Mouse (Mus musculus) embryonic facial prominence, embryonic 14.5 days (tissue): ENCODE measurements around the gene Cldn6. TPM values are rescaled to one million over a fixed set of nuclear protein-coding genes. Genes with fewer than 3 reads are reported as not detected.

Source experiments
- ATAC-seq: fragments of 200-750 bp; cut with Nextera tagmentation; 2 replicates; pipeline ENCODE4 v1.8.0; 2017; ENCODE audit warnings: low read depth, moderate number of reproducible peaks, moderate TSS enrichment
- DNase-seq: peaks from one replicate; pipeline ENCODE4 v3.0.0-alpha.2; 2015; ENCODE audit warnings: low spot score
- H3K27ac ChIP-seq: fragments of 300-500 bp; sonication (generic); replicated peaks from 2 replicates; pipeline ENCODE4 v1.5.1; 2014; ENCODE audit warnings: low read depth, mild to moderate bottlenecking, low read length, moderate library complexity
- H3K27me3 ChIP-seq: fragments of 300-500 bp; sonication (generic); replicated peaks from 2 replicates; pipeline ENCODE4 v1.6.1; 2014; ENCODE audit warnings: low read length; ENCODE audit not compliant: control insufficient read depth, insufficient read depth
- H3K36me3 ChIP-seq: fragments of 300-500 bp; sonication (generic); 2 replicates; pipeline ENCODE4 v1.6.1; 2014; ENCODE audit warnings: low read length, mixed read lengths; ENCODE audit not compliant: control insufficient read depth, insufficient read depth
- H3K4me1 ChIP-seq: fragments of 300-500 bp; sonication (generic); 2 replicates; pipeline ENCODE4 v1.6.1; 2014; ENCODE audit warnings: antibody characterized with exemption, low read length; ENCODE audit not compliant: control insufficient read depth, insufficient read depth
- H3K4me2 ChIP-seq: fragments of 300-500 bp; sonication (generic); 2 replicates; pipeline ENCODE4 v1.6.1; 2014; ENCODE audit warnings: low read depth, mild to moderate bottlenecking, low read length, moderate library complexity, mixed read lengths
- H3K4me3 ChIP-seq: fragments of 300-500 bp; sonication (generic); 2 replicates; pipeline ENCODE4 v1.5.1; 2014; ENCODE audit warnings: low read depth, mild to moderate bottlenecking, low read length
- H3K9ac ChIP-seq: fragments of 300-500 bp; sonication (generic); 2 replicates; pipeline ENCODE4 v1.6.1; 2014; ENCODE audit warnings: low read depth, mild to moderate bottlenecking, low read length, moderate library complexity, mixed read lengths
- H3K9me3 ChIP-seq: fragments of 300-500 bp; sonication (generic); 2 replicates; pipeline ENCODE4 v1.6.1; 2016; ENCODE audit warnings: low read length; ENCODE audit not compliant: control insufficient read depth
- WGBS: fragments of 180-500 bp; shearing (Covaris S2); extraction: QIAGEN DNeasy Blood & Tissue Kit; methylation state at CpG from one replicate; pipeline ENCODE4 v1.1.7; 2014; 5-methylcytosine and 5-hydroxymethylcytosine counted together
- polyA plus RNA-seq: library from polyadenylated mRNA; unstranded; fragments of >200 nt; fragmentation: Nextera tagmentation; extraction: Ambion mirVana; gene quantifications from 2 replicates; pipeline ENCODE4 v1.2.1, GENCODE M21; 2014

The Cldn6 gene
- polyA plus RNA-seq, 1 experiment from 2014 or later = 17.0 TPM

- no peak for ATAC-seq
- Histone ChIP-seq H3K27me3 (peaks cover 6% of the 10 kb centered on the region; the same call in 1 of the 2 replicates), H3K4me3 (no peak overlapping the region), H3K9me3 (no peaks in the 10 kb centered on the region), H3K9ac (no peak overlapping the region), H3K4me2 (no peak overlapping the region), H3K4me1 (peaks cover 25% of the 10 kb centered on the region), H3K36me3 (peaks cover 38% of the 10 kb centered on the region), H3K27ac (no peak overlapping the region)
- no peak for DNase-seq
- WGBS = 100% methylated on average over 3 of the region's 3 CpGs
Observed at GRCm38 (mm10) chr17:23671519-23671918, 7.5 kb upstream of the Cldn6 start.

GRCm38 (mm10) chr17:23672761-23673160, 6.3 kb upstream of the Cldn6 start:
- Histone ChIP-seq H3K9ac (no peak overlapping the region), H3K4me3 (peak overlapping the region; percentile 60), H3K9me3 (no peaks in the 10 kb centered on the region), H3K27ac (no peak overlapping the region), H3K36me3 (peaks cover 27% of the 10 kb centered on the region), H3K4me2 (peak overlapping the region; percentile 97), H3K4me1 (peaks cover 30% of the 10 kb centered on the region), H3K27me3 (peaks cover 11% of the 10 kb centered on the region; the same call in 1 of the 2 replicates)
- ATAC-seq (no peak), DNase-seq (no peak)
- WGBS = 62% methylated on average over 3 of the region's 3 CpGs

- WGBS = under 1% methylated on average over 39 of the region's 45 CpGs
- Histone ChIP-seq H3K36me3 (peaks cover 21% of the 10 kb centered on the region), H3K4me2 (peak within 1 kb of the TSS; percentile 97), H3K27ac (peak within 1 kb of the TSS; percentile 77), H3K4me1 (peaks cover 30% of the 10 kb centered on the region), H3K9ac (peak within 1 kb of the TSS; percentile 63), H3K9me3 (no peaks in the 10 kb centered on the region), H3K4me3 (peak within 1 kb of the TSS; percentile 60), H3K27me3 (peaks cover 17% of the 10 kb centered on the region)
- ATAC-seq (peak; percentile 95), DNase-seq (peak; percentile 99)
Observed at GRCm38 (mm10) chr17:23673424-23674073, 5.5 kb upstream of the Cldn6 start, which contains the start of the genes Hcfc1r1 and Thoc6. TSS of gene Hcfc1r1 (plus strand) at chr17:23673596. TSS of gene Thoc6 (minus strand) at chr17:23673882.

DNA sequence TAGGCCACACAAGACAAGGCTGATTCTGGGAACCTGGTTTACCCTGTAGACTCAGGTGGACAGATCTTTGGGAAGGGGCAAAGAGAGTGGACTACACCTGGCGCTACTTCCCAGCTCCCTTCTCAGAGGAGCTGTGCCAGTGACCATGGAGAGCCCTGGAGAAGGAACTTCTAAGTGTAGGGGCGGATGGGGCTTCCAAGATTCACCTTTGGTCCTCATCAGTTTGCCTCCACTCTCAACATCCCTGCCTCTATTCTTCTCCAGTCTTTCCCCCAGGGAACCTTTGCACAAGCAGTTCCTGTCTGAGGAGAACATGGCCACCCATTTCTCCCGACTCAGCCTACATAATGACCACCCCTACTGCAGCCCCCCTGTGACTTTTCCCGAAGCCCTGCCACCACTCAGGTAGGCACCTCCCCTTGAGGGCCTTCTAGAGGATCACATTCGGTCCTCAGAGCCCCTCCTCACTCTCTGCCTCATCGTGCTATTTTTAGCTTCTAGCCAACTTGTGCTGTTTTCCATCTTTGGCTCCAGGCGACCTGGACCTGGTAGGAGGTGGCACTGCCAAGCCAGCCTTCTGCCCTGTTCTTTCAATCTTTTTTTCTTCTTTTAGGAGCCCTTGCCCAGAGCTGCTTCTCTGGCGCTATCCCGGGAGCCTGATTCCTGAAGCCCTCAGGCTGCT, 4.6 kb upstream of the Cldn6 start:
- 30% methylated on average over 9 of the region's 9 CpGs for WGBS
- H3K9ac ChIP-seq = peak overlapping the region; percentile 63
- DNase-seq (no peak), ATAC-seq (no peak)
- peaks cover 26% of the 10 kb centered on the region for H3K27me3 ChIP-seq
- H3K4me2 ChIP-seq = peak overlapping the region; percentile 97
- peaks cover 30% of the 10 kb centered on the region for H3K4me1 ChIP-seq
- no peaks in the 10 kb centered on the region for H3K9me3 ChIP-seq
- peak overlapping the region; percentile 33; the same call in 1 of the 2 replicates for H3K27ac ChIP-seq
- H3K4me3 ChIP-seq = peak overlapping the region; percentile 60
- peaks cover 13% of the 10 kb centered on the region for H3K36me3 ChIP-seq

GRCm38 (mm10) chr17:23675127-23675526, 3.9 kb upstream of the Cldn6 start:
- no peaks in the 10 kb centered on the region for H3K9me3 ChIP-seq
- DNase-seq = no peak
- H3K4me2 ChIP-seq = peak overlapping the region; percentile 97
- peak overlapping the region; percentile 60 for H3K4me3 ChIP-seq
- 38% methylated on average over 5 of the region's 5 CpGs for WGBS
- H3K9ac ChIP-seq = peak overlapping the region; percentile 63; the same call in 1 of the 2 replicates
- peaks cover 6% of the 10 kb centered on the region for H3K36me3 ChIP-seq
- H3K27ac ChIP-seq = 0 out of 2 replicates have a peak overlapping the region, but pooled peaks have one; percentile 1
- peaks cover 30% of the 10 kb centered on the region for H3K4me1 ChIP-seq
- ATAC-seq = no peak
- peaks cover 33% of the 10 kb centered on the region for H3K27me3 ChIP-seq

DNA sequence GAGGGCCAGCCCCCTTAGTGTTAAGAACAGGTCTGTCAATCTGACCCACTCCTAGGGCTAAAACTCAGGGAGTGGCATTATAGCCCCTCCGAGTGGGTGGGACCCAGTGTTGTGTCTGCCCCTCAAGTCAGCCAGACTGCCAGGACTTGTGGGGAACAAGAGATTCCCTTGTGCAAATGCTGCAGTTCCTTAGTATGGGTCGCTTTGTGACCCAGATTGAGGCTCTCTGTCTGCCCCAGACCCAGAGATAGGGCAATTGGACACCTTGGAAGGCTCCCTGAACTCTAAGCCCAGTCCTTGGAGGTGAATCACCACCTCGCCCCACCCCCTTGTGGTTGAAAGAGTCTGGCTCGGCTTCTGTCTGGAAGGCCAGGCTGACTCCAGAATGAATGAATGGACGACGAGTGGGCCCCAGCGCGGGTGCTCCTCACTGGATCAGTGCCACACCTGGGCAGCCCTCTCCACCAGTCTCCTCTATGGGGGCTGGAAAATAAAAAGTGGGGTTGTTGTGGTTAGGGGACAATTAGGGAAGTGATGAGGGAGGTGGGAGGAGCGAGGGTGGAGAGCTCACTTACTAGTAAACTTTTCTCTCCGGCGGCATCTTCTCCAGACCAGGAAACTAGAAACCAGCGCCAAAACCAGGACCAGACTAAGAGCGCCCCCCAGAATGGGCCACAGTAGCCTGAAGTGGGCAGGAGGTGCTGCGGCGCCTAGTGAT, 3.3 kb upstream of the Cldn6 start:
- peak overlapping the region; percentile 97 for H3K4me2 ChIP-seq
- no peaks in the 10 kb centered on the region for H3K36me3 ChIP-seq
- no peak overlapping the region for H3K27ac ChIP-seq
- DNase-seq = no peak
- peaks cover 30% of the 10 kb centered on the region for H3K4me1 ChIP-seq
- H3K4me3 ChIP-seq = peak overlapping the region; percentile 56
- no peaks in the 10 kb centered on the region for H3K9me3 ChIP-seq
- 11% methylated on average over 14 of the region's 15 CpGs for WGBS
- no peak for ATAC-seq
- peaks cover 39% of the 10 kb centered on the region for H3K27me3 ChIP-seq
- H3K9ac ChIP-seq = peak overlapping the region; percentile 62; the same call in 1 of the 2 replicates

- Histone ChIP-seq H3K36me3 (no peaks in the 10 kb centered on the region), H3K9ac (peak overlapping the region; percentile 62), H3K27me3 (peaks cover 47% of the 10 kb centered on the region), H3K4me1 (peaks cover 30% of the 10 kb centered on the region), H3K4me2 (peak overlapping the region; percentile 97), H3K4me3 (peak overlapping the region; percentile 56), H3K9me3 (no peaks in the 10 kb centered on the region), H3K27ac (no peak overlapping the region)
- no peak for ATAC-seq
- WGBS = 0% methylated on average over 14 of the region's 37 CpGs
- DNase-seq = no peak
Observed at GRCm38 (mm10) chr17:23676473-23677031, 2.5 kb upstream of the Cldn6 start.

- H3K9me3 ChIP-seq = no peaks in the 10 kb centered on the region
- peak within 1 kb of the TSS; percentile 56 for H3K4me3 ChIP-seq
- no peaks in the 10 kb centered on the region for H3K36me3 ChIP-seq
- H3K4me2 ChIP-seq = peak within 1 kb of the TSS; percentile 97
- H3K4me1 ChIP-seq = peaks cover 30% of the 10 kb centered on the region
- H3K27me3 ChIP-seq = peaks cover 53% of the 10 kb centered on the region
- H3K9ac ChIP-seq = peak within 1 kb of the TSS; percentile 62
- WGBS = 2% methylated on average over 34 of the region's 34 CpGs
- peak; percentile 67 for ATAC-seq
- DNase-seq = peak; percentile 91
- 0 out of 2 replicates have a peak within 1 kb of the TSS, but pooled peaks have one; percentile 46 for H3K27ac ChIP-seq
Observed at GRCm38 (mm10) chr17:23677236-23677679, 1.8 kb upstream of the Cldn6 start, which contains the start of gene Tnfrsf12a. TSS of gene Tnfrsf12a (minus strand) at chr17:23677468.
